Mouse (Mus musculus) frontal cortex, postnatal 36 days (tissue): Measurements from ENCODE around the gene Hykk.
"Not testable (repeated sequence)": the region's sequence is repeated elsewhere in the genome, so short reads cannot be mapped to it uniquely, and the experiment has no call there.

ENCODE experiments used
- DNase-seq, 2 experiments: peaks; one replicate each; pipeline ENCODE4 v3.0.0; 2022; ENCODE audit warnings: low spot score in 2 of 2

The Hykk gene

GRCm38 (mm10) chr9:54917010-54917677 is at the start of gene Hykk:
Hykk (plus strand) TSS chr9:54917283.
- peak; percentile 83 to 90 for DNase-seq

- DNase-seq, result peak in 1 of 2 experiments; percentile 12
Observed at GRCm38 (mm10) chr9:54878759-54879158, 38.3 kb upstream of the Hykk start.

GRCm38 (mm10) chr9:54892111-54892510 is 25.0 kb upstream of the Hykk start:
- DNase-seq, result no peak

GRCm38 (mm10) chr9:54897097-54897496 is 20.0 kb upstream of the Hykk start:
- no peak for DNase-seq

GRCm38 (mm10) chr9:54909446-54909845 is 7.6 kb upstream of the Hykk start:
- DNase-seq, result no peak

- no peak for DNase-seq
Observed at GRCm38 (mm10) chr9:54915576-54915975, 1.5 kb upstream of the Hykk start.

- no peak for DNase-seq
Observed at GRCm38 (mm10) chr9:54916401-54916800, 682 bp upstream of the Hykk start.

GRCm38 (mm10) chr9:54918191-54918590 is 1.1 kb downstream of the Hykk start:
- no peak for DNase-seq

- DNase-seq, result no peak
Observed at GRCm38 (mm10) chr9:54918781-54919180, 1.7 kb downstream of the Hykk start.

GRCm38 (mm10) chr9:54919946-54920345 is 2.9 kb downstream of the Hykk start:
- DNase-seq, result no peak

- no peak for DNase-seq
Observed at GRCm38 (mm10) chr9:54930741-54931140, 13.7 kb downstream of the Hykk start.

- DNase-seq, result no peak
Observed at GRCm38 (mm10) chr9:54931765-54932164, 14.7 kb downstream of the Hykk start.

GRCm38 (mm10) chr9:54932379-54932778 is 15.3 kb downstream of the Hykk start:
- no peak for DNase-seq

- DNase-seq, result no peak
Observed at GRCm38 (mm10) chr9:54942071-54942470, 25.0 kb downstream of the Hykk start.

GRCm38 (mm10) chr9:54944467-54944866 is 27.4 kb downstream of the Hykk start:
- no peak for DNase-seq

GRCm38 (mm10) chr9:54946256-54946655 is 29.2 kb downstream of the Hykk start:
- DNase-seq, result no peak

GRCm38 (mm10) chr9:54949465-54949864 is 32.4 kb downstream of the Hykk start:
- DNase-seq, result no peak

- not testable (repeated sequence) for DNase-seq
Observed at GRCm38 (mm10) chr9:54950162-54950561, 33.1 kb downstream of the Hykk start.

GRCm38 (mm10) chr9:54950575-54951321 is 33.7 kb downstream of the Hykk start, which contains the start of the genes Psma4 and AY074887:
Psma4 (plus strand) TSS chr9:54950790.
AY074887 (minus strand) TSS chr9:54950998.
- DNase-seq, result peak; percentile 83 to 87

GRCm38 (mm10) chr9:54961059-54961458 is 44.0 kb downstream of the Hykk start:
- DNase-seq, result no peak

GRCm38 (mm10) chr9:54963669-54964068 is 46.6 kb downstream of the Hykk start:
- no peak for DNase-seq

- no peak for DNase-seq
Observed at GRCm38 (mm10) chr9:54969972-54970637, 53.0 kb downstream of the Hykk start.

- peak in 1 of 2 experiments; percentile 11 for DNase-seq
Observed at GRCm38 (mm10) chr9:54980674-54981073, 63.6 kb downstream of the Hykk start, which contains the start of gene Chrna5. Chrna5 (plus strand) TSS chr9:54980880.
